9 mouse cellular contexts compared by ENCODE assay signal in the genomic region with DNA sequence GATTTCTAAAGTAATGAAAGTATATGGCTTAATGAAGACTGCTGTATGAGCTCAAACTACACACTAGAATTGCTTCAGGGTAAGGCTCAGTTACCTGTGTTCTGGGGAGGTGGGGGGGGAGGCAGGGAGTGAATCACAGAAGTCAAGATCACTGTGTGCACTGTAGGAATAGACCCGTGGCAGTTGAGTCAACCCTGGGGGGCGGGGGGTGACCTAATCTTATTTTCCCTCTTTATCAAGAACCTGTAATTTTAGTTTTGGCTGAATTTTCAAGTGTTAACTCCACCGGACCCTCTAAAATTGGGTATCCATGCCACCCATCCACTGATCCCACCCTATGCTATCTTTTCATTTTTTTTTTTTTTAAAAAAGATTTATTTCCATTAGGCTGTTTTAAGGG. TPM values are rescaled to one million over a fixed set of nuclear protein-coding genes. Genes with fewer than 3 reads are reported as not detected.
A peak's percentile ranks its signal among the peaks of the same experiment; 100 is the strongest.
DNase-seq lines count a peak whose midpoint lies in the region; ATAC-seq and TF ChIP-seq lines count a peak whose summit lies in the region.
"Had no signal": no experiment of that assay in that cellular context is flagged by ENCODE, and none has a peak within 500 bp of the region (broad histone marks: within the 10 kb centered on the region; RNA-seq: fewer than 3 reads in every experiment).

No protein-coding gene starts in this region.

- H3K9ac ChIP-seq in kidney, embryonic 16.5 days (replicated peaks; ENCODE audit: low read length): no peak overlapping the region
- H3K9ac ChIP-seq in forebrain, embryonic 11.5 days (ENCODE audit: low read length): peak overlapping the region; percentile 98
- peak overlapping the region; percentile 98; the same call in 1 of the 2 replicates for H3K9ac ChIP-seq in neural tube, embryonic 14.5 days (replicated peaks; ENCODE audit: low read depth, low read length)

- peak overlapping the region; percentile 82 for H3K4me2 ChIP-seq in kidney, embryonic 16.5 days (replicated peaks; ENCODE audit: low read depth, low read length)
- peak overlapping the region; percentile 79 for H3K4me2 ChIP-seq in forebrain, embryonic 11.5 days (ENCODE audit: low read depth, low read length, severe bottlenecking)
- H3K4me2 ChIP-seq in neural tube, embryonic 14.5 days (ENCODE audit: low read depth, low read length): peak overlapping the region; percentile 76; the same call in 1 of the 2 replicates

- 23% methylated on average over 3 of the region's 3 CpGs for WGBS in kidney, embryonic 16.5 days
- WGBS in forebrain, embryonic 11.5 days: 24% methylated on average over 3 of the region's 3 CpGs
- WGBS in limb, embryonic 10.5 days: 25% methylated on average over 3 of the region's 3 CpGs
- WGBS in neural tube, embryonic 14.5 days: 34% methylated on average over 3 of the region's 3 CpGs

- H3K27ac ChIP-seq in kidney, embryonic 16.5 days (ENCODE audit: low read length): no peak overlapping the region
- no peak overlapping the region for H3K27ac ChIP-seq in forebrain, embryonic 11.5 days (ENCODE audit: low read depth, low read length)
- H3K27ac ChIP-seq in limb, embryonic 10.5 days: peak overlapping the region; percentile 100
- H3K27ac ChIP-seq in neural tube, embryonic 14.5 days (ENCODE audit: low read depth, low read length): no peak overlapping the region; the same call in 1 of the 2 replicates
- no peak overlapping the region for H3K27ac ChIP-seq in layer of hippocampus, adult 2 months

- TF ChIP-seq CTCF in layer of hippocampus, adult 2 months (conservative IDR thresholded peaks at IDR 0.05): no peak

- H3K9me3 ChIP-seq in kidney, embryonic 16.5 days (ENCODE audit: low read length): 0 out of 2 replicates have a peak, but pooled peaks cover 2% of the 10 kb centered on the region
- H3K9me3 ChIP-seq in forebrain, embryonic 11.5 days (ENCODE audit: control insufficient read depth, low read length): no peaks in the 10 kb centered on the region
- H3K9me3 ChIP-seq in limb, embryonic 10.5 days (replicated peaks): no peaks in the 10 kb centered on the region
- H3K9me3 ChIP-seq in neural tube, embryonic 14.5 days (ENCODE audit: control insufficient read depth, low read length): no peaks in the 10 kb centered on the region

- ATAC-seq in kidney, embryonic 16.5 days (ENCODE audit: low FRiP score, low TSS enrichment): no peak
- no peak for ATAC-seq in forebrain, embryonic 11.5 days (replicated peaks; ENCODE audit: low FRiP score)
- ATAC-seq in neural tube, embryonic 14.5 days (ENCODE audit: low read depth): no peak
- no peak for ATAC-seq in cerebellum, adult (ENCODE audit: insufficient number of reproducible peaks, low FRiP score, low TSS enrichment)

- no peak for DNase-seq in kidney, adult 18-20 months
- DNase-seq in forebrain, embryonic 11.5 days (ENCODE audit: low spot score): peak; percentile 54
- DNase-seq in limb, embryonic 10.5 days (ENCODE audit: low spot score): no peak
- DNase-seq in layer of hippocampus, adult 2 months (ENCODE audit: low spot score in 2 of 2): no peak
- no peak for DNase-seq in spleen, postnatal 10 days (ENCODE audit: low spot score in 2 of 2)

- no peaks in the 10 kb centered on the region for H3K27me3 ChIP-seq in kidney, embryonic 16.5 days (ENCODE audit: insufficient read depth, low read length)
- no peaks in the 10 kb centered on the region for H3K27me3 ChIP-seq in forebrain, embryonic 11.5 days (ENCODE audit: control insufficient read depth, insufficient read depth, low read length)
- H3K27me3 ChIP-seq in limb, embryonic 10.5 days (ENCODE audit: low read depth, poor library complexity, severe bottlenecking): no peaks in the 10 kb centered on the region
- no peaks in the 10 kb centered on the region for H3K27me3 ChIP-seq in neural tube, embryonic 14.5 days (ENCODE audit: control insufficient read depth, insufficient read depth, low read length)
- H3K27me3 ChIP-seq: Patski had no signal

- peaks cover 15% of the 10 kb centered on the region for H3K4me1 ChIP-seq in kidney, embryonic 16.5 days (ENCODE audit: insufficient read depth, low read length)
- H3K4me1 ChIP-seq in forebrain, embryonic 11.5 days (replicated peaks; ENCODE audit: control insufficient read depth, insufficient read depth, low read length): peaks cover 3% of the 10 kb centered on the region; the same call in 1 of the 2 replicates
- peaks cover 40% of the 10 kb centered on the region for H3K4me1 ChIP-seq in limb, embryonic 10.5 days
- H3K4me1 ChIP-seq in neural tube, embryonic 14.5 days (ENCODE audit: control insufficient read depth, insufficient read depth, low read length): peaks cover 11% of the 10 kb centered on the region

- peak overlapping the region; percentile 91 for H3K4me3 ChIP-seq in kidney, embryonic 16.5 days (ENCODE audit: low read length)
- peak overlapping the region; percentile 81 for H3K4me3 ChIP-seq in forebrain, embryonic 11.5 days (ENCODE audit: low read depth, low read length)
- H3K4me3 ChIP-seq in limb, embryonic 10.5 days: peak overlapping the region; percentile 91
- H3K4me3 ChIP-seq in neural tube, embryonic 14.5 days (ENCODE audit: low read depth, low read length): peak overlapping the region; percentile 92; the same call in 1 of the 2 replicates
- no peak overlapping the region for H3K4me3 ChIP-seq in layer of hippocampus, adult 2 months

- no peaks in the 10 kb centered on the region for H3K36me3 ChIP-seq in kidney, embryonic 16.5 days (ENCODE audit: insufficient read depth, low read length)
- no peaks in the 10 kb centered on the region for H3K36me3 ChIP-seq in forebrain, embryonic 11.5 days (ENCODE audit: control insufficient read depth, insufficient read depth, low read length)
- H3K36me3 ChIP-seq in limb, embryonic 10.5 days: no peaks in the 10 kb centered on the region
- H3K36me3 ChIP-seq in neural tube, embryonic 14.5 days (ENCODE audit: control insufficient read depth, insufficient read depth, low read length): no peaks in the 10 kb centered on the region

RNA-seq across cellular contexts. Expression of a gene that starts 0.9 kb away (rescaled TPM):
- polyA plus RNA-seq in kidney, embryonic 16.5 days (2015; fragmentation: Nextera tagmentation; extraction: Ambion mirVana): 6.9 and 7.3 TPM in 2 replicates
- polyA plus RNA-seq in forebrain, embryonic 11.5 days (2014; fragmentation: Nextera tagmentation; extraction: Ambion mirVana): 11.7 and 13.1 TPM in 2 replicates
- 5.9 and 7.9 TPM in 2 replicates for polyA plus RNA-seq in limb, embryonic 10.5 days (2016; fragmentation: Nextera tagmentation; extraction: Ambion mirVana)
- 16.8 and 19.1 TPM in 2 replicates for polyA plus RNA-seq in neural tube, embryonic 14.5 days (2014; fragmentation: Nextera tagmentation; extraction: Ambion mirVana)
- 10 to 100 TPM; 32.3 to 33.5 TPM for total RNA-seq in layer of hippocampus, adult 2 months (2021)
